Comparison of ENCODE assay signal across 8 mouse cellular contexts in the genomic region with DNA sequence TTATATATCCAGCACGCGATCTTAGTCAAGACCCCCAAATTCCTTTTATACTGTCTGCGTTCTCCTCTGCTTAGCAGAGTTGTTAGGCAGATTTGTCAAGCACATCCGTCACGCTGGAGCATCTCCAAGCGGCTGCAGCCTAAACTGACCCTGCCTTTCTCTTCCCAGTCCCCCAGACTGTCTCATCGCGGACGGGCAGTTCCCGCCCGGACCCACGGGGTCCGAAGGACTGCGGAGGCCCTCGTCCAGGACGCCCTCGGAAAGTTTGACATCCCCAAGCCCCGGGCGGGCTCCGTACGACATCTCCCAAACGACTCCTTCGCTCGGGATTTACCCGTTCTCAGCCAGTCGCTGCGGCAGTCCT. TPM values are rescaled to one million over a fixed set of nuclear protein-coding genes. Genes with fewer than 3 reads are reported as not detected.
A peak's percentile ranks its signal among the peaks of the same experiment; 100 is the strongest.
DNase-seq lines count a peak whose midpoint lies in the region; ATAC-seq and TF ChIP-seq lines count a peak whose summit lies in the region.

No protein-coding gene starts in this region.

- H3K36me3 ChIP-seq in embryonic facial prominence, embryonic 12.5 days = no peaks in the 10 kb centered on the region
- H3K36me3 ChIP-seq in intestine, embryonic 16.5 days (ENCODE audit: control insufficient read depth, insufficient read depth, low read length) = no peaks in the 10 kb centered on the region
- H3K36me3 ChIP-seq in neural tube, embryonic 13.5 days = no peaks in the 10 kb centered on the region

- peaks cover 4% of the 10 kb centered on the region for H3K4me1 ChIP-seq in lung, adult 2 months (ENCODE audit: control insufficient read depth, insufficient read depth, low read length)
- H3K4me1 ChIP-seq in embryonic facial prominence, embryonic 12.5 days = peaks cover 6% of the 10 kb centered on the region
- peaks cover 6% of the 10 kb centered on the region for H3K4me1 ChIP-seq in intestine, embryonic 16.5 days (ENCODE audit: control insufficient read depth, insufficient read depth, low read length)
- peaks cover 17% of the 10 kb centered on the region for H3K4me1 ChIP-seq in neural tube, embryonic 13.5 days (replicated peaks)

- TF ChIP-seq POLR2A in lung, adult 2 months (IDR thresholded peaks at IDR 0.05; ENCODE audit: borderline replicate concordance, extremely low read depth, low read depth, low read length) = no peak

- no peaks in the 10 kb centered on the region for H3K27me3 ChIP-seq in embryonic facial prominence, embryonic 12.5 days
- no peaks in the 10 kb centered on the region for H3K27me3 ChIP-seq in intestine, embryonic 16.5 days (replicated peaks; ENCODE audit: control insufficient read depth, insufficient read depth, low read length)
- H3K27me3 ChIP-seq in neural tube, embryonic 13.5 days = no peaks in the 10 kb centered on the region

- intact Hi-C loops in left cerebral cortex, postnatal 4 days (cut with DNase I) = loop anchor here (2.0 to 5.0 kb wide), 2 partner anchors 137 to 194 kb away; no protein-coding TSS in a partner anchor

- WGBS in lung, adult 2 months = under 1% methylated on average over 27 of the region's 27 CpGs
- under 1% methylated on average over 27 of the region's 27 CpGs for WGBS in embryonic facial prominence, embryonic 12.5 days
- under 1% methylated on average over 27 of the region's 27 CpGs for WGBS in intestine, embryonic 16.5 days
- WGBS in neural tube, embryonic 13.5 days = 1% methylated on average over 27 of the region's 27 CpGs

- peak overlapping the region; percentile 83 for H3K4me3 ChIP-seq in lung, adult 2 months (replicated peaks; ENCODE audit: extremely low read depth, low read depth, low read length)
- peak overlapping the region; percentile 82 for H3K4me3 ChIP-seq in embryonic facial prominence, embryonic 12.5 days
- peak overlapping the region; percentile 79 for H3K4me3 ChIP-seq in intestine, embryonic 16.5 days (ENCODE audit: low read length)
- peak overlapping the region; percentile 81 for H3K4me3 ChIP-seq in neural tube, embryonic 13.5 days

- peak overlapping the region; percentile 79 for H3K9ac ChIP-seq in embryonic facial prominence, embryonic 12.5 days
- peak overlapping the region; percentile 68 for H3K9ac ChIP-seq in intestine, embryonic 16.5 days (ENCODE audit: low read depth, low read length)
- H3K9ac ChIP-seq in neural tube, embryonic 13.5 days = peak overlapping the region; percentile 84

- peak overlapping the region; percentile 86 for H3K27ac ChIP-seq in embryonic facial prominence, embryonic 12.5 days
- H3K27ac ChIP-seq in intestine, embryonic 16.5 days (ENCODE audit: low read length) = peak overlapping the region; percentile 81
- H3K27ac ChIP-seq in neural tube, embryonic 13.5 days (replicated peaks) = peak overlapping the region; percentile 81

- no peaks in the 10 kb centered on the region for H3K9me3 ChIP-seq in embryonic facial prominence, embryonic 12.5 days
- H3K9me3 ChIP-seq in intestine, embryonic 16.5 days (ENCODE audit: control insufficient read depth, low read length) = no peaks in the 10 kb centered on the region
- no peaks in the 10 kb centered on the region for H3K9me3 ChIP-seq in neural tube, embryonic 13.5 days

- DNase-seq in lung, adult 2 months = no peak
- DNase-seq in lung, postnatal 10 days = no peak
- no peak for DNase-seq in ovary, postnatal 14 days (ENCODE audit: low spot score)
- no peak for DNase-seq in retina, embryonic 14.5 days (ENCODE audit: low spot score)
- no peak for DNase-seq in left cerebral cortex, postnatal 4 days

- H3K4me2 ChIP-seq in embryonic facial prominence, embryonic 12.5 days (replicated peaks) = peak overlapping the region; percentile 71
- H3K4me2 ChIP-seq in intestine, embryonic 16.5 days (ENCODE audit: low read depth, low read length) = peak overlapping the region; percentile 66
- peak overlapping the region; percentile 91 for H3K4me2 ChIP-seq in neural tube, embryonic 13.5 days

- TF ChIP-seq CTCF in lung, adult 2 months (IDR thresholded peaks at IDR 0.05; ENCODE audit: insufficient read depth, low read length) = no peak

- ATAC-seq in embryonic facial prominence, embryonic 12.5 days (ENCODE audit: insufficient number of reproducible peaks, insufficient read depth, low FRiP score, low TSS enrichment) = peak; percentile 80
- ATAC-seq in intestine, embryonic 16.5 days = peak; percentile 74
- peak; percentile 83 for ATAC-seq in neural tube, embryonic 13.5 days (ENCODE audit: low read depth)

RNA-seq across cellular contexts. Expression of a gene that starts 0.5 kb away (rescaled TPM):
- 0.10 and 0.32 TPM in 2 replicates for polyA plus RNA-seq in lung, adult 2 months (2012; rRNA removed)
- 56.8 and 58.3 TPM in 2 replicates for polyA plus RNA-seq in embryonic facial prominence, embryonic 12.5 days (2016; fragmentation: Nextera tagmentation; extraction: Ambion mirVana)
- polyA plus RNA-seq in intestine, embryonic 16.5 days (2015; fragmentation: Nextera tagmentation; extraction: Ambion mirVana) = 33.9 and 37.0 TPM in 2 replicates
- 9.1 and 10.1 TPM in 2 replicates for polyA plus RNA-seq in neural tube, embryonic 13.5 days (2015; fragmentation: Nextera tagmentation; extraction: Ambion mirVana)
- 1 to 10 TPM; 3.3 to 4.3 TPM for total RNA-seq in left cerebral cortex, postnatal 4 days (2021)

RNA-seq across cellular contexts. Expression of a gene that starts 29.8 kb away (rescaled TPM):
- polyA plus RNA-seq in lung, adult 2 months (2012; rRNA removed) = 0.04 TPM in 1 of 2 replicates, not detected in the other
- 0.78 and 1.1 TPM in 2 replicates for polyA plus RNA-seq in embryonic facial prominence, embryonic 12.5 days (2016; fragmentation: Nextera tagmentation; extraction: Ambion mirVana)
- polyA plus RNA-seq in intestine, embryonic 16.5 days (2015; fragmentation: Nextera tagmentation; extraction: Ambion mirVana) = 2.6 and 2.9 TPM in 2 replicates
- polyA plus RNA-seq in neural tube, embryonic 13.5 days (2015; fragmentation: Nextera tagmentation; extraction: Ambion mirVana) = 4.0 and 4.8 TPM in 2 replicates
- 10 to 100 TPM; 13.7 TPM for total RNA-seq in left cerebral cortex, postnatal 4 days (2021)
